Mouse (Mus musculus): ENCODE data around the gene Ralgds. TPM values are rescaled to one million over a fixed set of nuclear protein-coding genes. Genes with fewer than 3 reads are reported as not detected.

Ralgds gene
- polyA plus RNA-seq, 1 experiment from 2014 or later = 63.3 TPM

- no peaks in the 10 kb centered on the region for H3K27me3 ChIP-seq (replicated peaks; ENCODE audit: control insufficient read depth, insufficient read depth, low read length)
- no peak overlapping the region for H3K4me3 ChIP-seq (ENCODE audit: low read depth, low read length)
- H3K36me3 ChIP-seq (ENCODE audit: control insufficient read depth, insufficient read depth, low read length) = peaks cover 10% of the 10 kb centered on the region; the same call in 1 of the 2 replicates
- no peak overlapping the region for H3K9ac ChIP-seq (ENCODE audit: low read length)
- WGBS = 45% methylated on average over 5 of the region's 5 CpGs
- H3K4me1 ChIP-seq (ENCODE audit: control insufficient read depth, insufficient read depth, low read length) = peaks cover 21% of the 10 kb centered on the region
- peak; percentile 63 for DNase-seq (ENCODE audit: low spot score)
- H3K4me2 ChIP-seq (ENCODE audit: low read length) = no peak overlapping the region
- no peaks in the 10 kb centered on the region for H3K9me3 ChIP-seq (replicated peaks; ENCODE audit: control insufficient read depth, low read length)
- H3K27ac ChIP-seq (ENCODE audit: low read depth, low read length) = peak overlapping the region; percentile 44
- ATAC-seq = no peak
Observed at GRCm38 (mm10) chr2:28517206-28517909, 4.4 kb downstream of the Ralgds start.

DNA sequence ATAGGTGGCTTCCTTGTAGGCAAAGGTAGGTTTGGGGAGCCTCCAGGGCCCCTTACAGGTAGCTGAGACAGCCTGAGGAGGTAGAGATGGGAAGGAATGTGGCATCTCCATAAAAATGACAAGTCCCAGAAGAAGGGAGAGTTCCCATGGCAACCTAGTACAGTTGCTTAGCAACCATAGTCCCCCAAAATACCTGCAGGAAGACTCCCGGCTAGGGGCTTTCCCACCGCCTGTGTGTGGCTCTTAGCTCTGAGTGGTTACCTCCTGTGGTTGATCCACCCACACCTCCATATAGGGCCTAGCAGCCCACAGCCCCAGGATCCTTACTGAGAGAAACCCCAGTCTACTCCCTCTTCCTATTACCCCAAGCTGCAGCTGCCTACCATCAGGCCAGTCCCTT is 5.3 kb downstream of the Ralgds start:
- Histone ChIP-seq H3K4me3 (ENCODE audit: low read depth, low read length) (no peak overlapping the region), H3K4me1 (ENCODE audit: control insufficient read depth, insufficient read depth, low read length) (peaks cover 21% of the 10 kb centered on the region), H3K36me3 (ENCODE audit: control insufficient read depth, insufficient read depth, low read length) (peaks cover 10% of the 10 kb centered on the region; the same call in 1 of the 2 replicates), H3K9me3 (replicated peaks; ENCODE audit: control insufficient read depth, low read length) (no peaks in the 10 kb centered on the region), H3K27ac (ENCODE audit: low read depth, low read length) (0 out of 2 replicates have a peak overlapping the region, but pooled peaks have one; percentile 44), H3K4me2 (ENCODE audit: low read length) (no peak overlapping the region), H3K9ac (ENCODE audit: low read length) (no peak overlapping the region), H3K27me3 (replicated peaks; ENCODE audit: control insufficient read depth, insufficient read depth, low read length) (no peaks in the 10 kb centered on the region)
- peak; percentile 64 for DNase-seq (ENCODE audit: low spot score)
- WGBS = 15% methylated on average over 2 of the region's 2 CpGs
- ATAC-seq = no peak

DNA sequence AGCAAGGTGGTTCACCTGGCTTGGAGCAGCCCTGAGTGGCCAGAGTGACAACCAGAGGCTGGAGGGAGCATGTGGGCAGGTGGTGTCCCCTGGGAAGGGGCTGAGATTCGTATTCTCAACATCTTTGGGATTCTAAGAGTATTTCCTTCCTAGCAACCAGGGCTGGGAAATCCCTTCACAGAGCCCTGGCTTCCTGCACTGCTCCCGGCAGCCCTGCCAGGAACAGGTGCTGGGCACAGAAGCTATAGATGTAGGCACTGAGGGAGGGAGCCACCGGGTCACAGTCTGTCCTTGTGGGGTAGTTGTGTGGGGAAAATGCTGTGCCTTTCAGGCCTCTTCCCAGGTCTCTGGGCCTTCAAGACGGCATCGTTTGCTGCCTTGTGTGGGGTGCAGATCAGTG is 7.7 kb downstream of the Ralgds start:
- H3K36me3 ChIP-seq (ENCODE audit: control insufficient read depth, insufficient read depth, low read length) = 0 out of 2 replicates have a peak, but pooled peaks cover 6% of the 10 kb centered on the region
- no peak overlapping the region for H3K27ac ChIP-seq (ENCODE audit: low read depth, low read length)
- no peak overlapping the region for H3K4me3 ChIP-seq (ENCODE audit: low read depth, low read length)
- WGBS = 67% methylated on average over 5 of the region's 5 CpGs
- H3K9me3 ChIP-seq (replicated peaks; ENCODE audit: control insufficient read depth, low read length) = no peaks in the 10 kb centered on the region
- H3K4me2 ChIP-seq (ENCODE audit: low read length) = no peak overlapping the region
- H3K27me3 ChIP-seq (replicated peaks; ENCODE audit: control insufficient read depth, insufficient read depth, low read length) = no peaks in the 10 kb centered on the region
- ATAC-seq (no peak), DNase-seq (ENCODE audit: low spot score) (no peak)
- peaks cover 35% of the 10 kb centered on the region for H3K4me1 ChIP-seq (ENCODE audit: control insufficient read depth, insufficient read depth, low read length)
- H3K9ac ChIP-seq (ENCODE audit: low read length) = no peak overlapping the region

GRCm38 (mm10) chr2:28521571-28522151 is 8.7 kb downstream of the Ralgds start:
- 81% methylated on average over 6 of the region's 6 CpGs for WGBS
- H3K4me3 ChIP-seq (ENCODE audit: low read depth, low read length) = no peak overlapping the region
- H3K9ac ChIP-seq (ENCODE audit: low read length) = no peak overlapping the region
- peak overlapping the region; percentile 21; the same call in 1 of the 2 replicates for H3K27ac ChIP-seq (ENCODE audit: low read depth, low read length)
- 0 out of 2 replicates have a peak, but pooled peaks cover 1% of the 10 kb centered on the region for H3K36me3 ChIP-seq (ENCODE audit: control insufficient read depth, insufficient read depth, low read length)
- DNase-seq (ENCODE audit: low spot score) = no peak
- H3K4me1 ChIP-seq (ENCODE audit: control insufficient read depth, insufficient read depth, low read length) = peaks cover 38% of the 10 kb centered on the region
- ATAC-seq = no peak
- no peaks in the 10 kb centered on the region for H3K27me3 ChIP-seq (replicated peaks; ENCODE audit: control insufficient read depth, insufficient read depth, low read length)
- no peak overlapping the region for H3K4me2 ChIP-seq (ENCODE audit: low read length)
- H3K9me3 ChIP-seq (replicated peaks; ENCODE audit: control insufficient read depth, low read length) = no peaks in the 10 kb centered on the region

DNA sequence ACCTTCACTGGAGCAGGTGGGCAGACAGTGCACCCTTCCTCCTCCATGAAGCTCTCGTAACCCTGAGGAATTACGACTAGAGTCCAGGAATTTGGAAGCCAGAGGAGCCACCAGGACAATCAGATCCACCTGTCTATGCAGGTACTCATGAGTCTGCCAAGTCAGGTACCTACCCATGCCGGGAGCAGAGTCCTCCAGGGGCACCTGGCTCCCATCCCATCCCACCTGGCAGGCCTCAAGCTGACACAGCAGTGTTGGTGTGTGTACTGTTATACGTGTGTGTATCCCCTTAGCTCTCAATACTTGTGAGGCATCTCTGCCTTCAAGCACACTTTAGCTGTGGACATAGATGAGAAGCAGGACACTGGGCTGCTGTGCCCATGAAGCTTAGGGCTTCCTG is 9.2 kb downstream of the Ralgds start:
- Histone ChIP-seq H3K9me3 (replicated peaks; ENCODE audit: control insufficient read depth, low read length) (no peaks in the 10 kb centered on the region), H3K36me3 (ENCODE audit: control insufficient read depth, insufficient read depth, low read length) (no peaks in the 10 kb centered on the region), H3K27me3 (replicated peaks; ENCODE audit: control insufficient read depth, insufficient read depth, low read length) (no peaks in the 10 kb centered on the region), H3K4me3 (ENCODE audit: low read depth, low read length) (no peak overlapping the region), H3K27ac (ENCODE audit: low read depth, low read length) (no peak overlapping the region), H3K9ac (ENCODE audit: low read length) (no peak overlapping the region), H3K4me1 (ENCODE audit: control insufficient read depth, insufficient read depth, low read length) (peaks cover 38% of the 10 kb centered on the region), H3K4me2 (ENCODE audit: low read length) (no peak overlapping the region)
- ATAC-seq = no peak
- no peak for DNase-seq (ENCODE audit: low spot score)
- WGBS = 88% methylated on average over 4 of the region's 4 CpGs

DNA sequence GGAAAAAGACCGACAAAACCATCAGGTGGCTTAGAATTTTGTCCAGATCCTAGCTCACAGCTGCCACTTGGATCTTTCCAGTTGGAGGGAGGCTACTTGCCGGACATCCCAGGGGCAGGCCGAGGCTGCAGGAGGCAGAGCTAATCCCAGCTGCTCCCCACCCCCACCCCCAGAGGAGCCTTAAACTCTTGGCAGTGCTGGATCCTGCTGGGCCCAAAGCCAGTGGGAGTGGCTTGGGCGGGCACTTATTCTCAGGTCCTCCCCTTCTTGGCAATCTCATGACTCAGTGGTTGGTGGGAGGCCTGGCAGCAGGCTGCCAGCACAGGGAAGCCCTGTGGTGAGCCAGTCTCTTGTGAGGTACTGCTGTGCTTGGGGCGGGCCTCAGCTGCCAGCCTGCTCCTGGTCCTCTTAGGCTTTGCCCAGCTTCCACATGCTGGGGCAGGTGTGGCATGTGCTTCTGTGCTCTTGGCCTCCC is 10.8 kb downstream of the Ralgds start:
- peaks cover 27% of the 10 kb centered on the region for H3K4me1 ChIP-seq (ENCODE audit: control insufficient read depth, insufficient read depth, low read length)
- no peaks in the 10 kb centered on the region for H3K27me3 ChIP-seq (replicated peaks; ENCODE audit: control insufficient read depth, insufficient read depth, low read length)
- WGBS = 1% methylated on average over 5 of the region's 5 CpGs
- no peak overlapping the region for H3K9ac ChIP-seq (ENCODE audit: low read length)
- H3K4me2 ChIP-seq (ENCODE audit: low read length) = no peak overlapping the region
- ATAC-seq (peak; percentile 91), DNase-seq (ENCODE audit: low spot score) (peak; percentile 97)
- H3K27ac ChIP-seq (ENCODE audit: low read depth, low read length) = peak overlapping the region; percentile 80
- no peaks in the 10 kb centered on the region for H3K36me3 ChIP-seq (ENCODE audit: control insufficient read depth, insufficient read depth, low read length)
- H3K4me3 ChIP-seq (ENCODE audit: low read depth, low read length) = no peak overlapping the region
- H3K9me3 ChIP-seq (replicated peaks; ENCODE audit: control insufficient read depth, low read length) = no peaks in the 10 kb centered on the region

DNA sequence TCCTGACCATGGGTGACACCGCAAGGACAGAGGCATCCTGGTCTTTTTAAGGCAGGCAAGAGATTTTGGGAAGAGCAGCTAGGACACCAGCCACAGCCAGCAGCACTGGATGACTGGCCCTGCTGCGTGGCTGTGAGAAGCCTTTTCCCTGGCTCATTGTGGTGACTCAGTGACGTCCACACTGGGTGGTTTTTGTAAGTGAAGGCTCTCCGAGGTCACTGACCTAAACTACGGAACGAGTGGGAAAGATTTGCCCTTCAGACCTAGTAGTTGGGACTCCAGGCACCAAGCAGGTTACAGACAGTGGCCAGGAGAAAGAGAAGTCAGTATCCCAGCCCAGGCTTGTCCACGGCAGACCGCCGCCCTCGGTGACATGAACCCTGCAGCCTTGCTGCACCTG is 11.5 kb downstream of the Ralgds start:
- 78% methylated on average over 10 of the region's 10 CpGs for WGBS
- Histone ChIP-seq H3K9ac (ENCODE audit: low read length) (no peak overlapping the region), H3K4me3 (ENCODE audit: low read depth, low read length) (no peak overlapping the region), H3K9me3 (replicated peaks; ENCODE audit: control insufficient read depth, low read length) (no peaks in the 10 kb centered on the region), H3K27me3 (replicated peaks; ENCODE audit: control insufficient read depth, insufficient read depth, low read length) (no peaks in the 10 kb centered on the region), H3K36me3 (ENCODE audit: control insufficient read depth, insufficient read depth, low read length) (no peaks in the 10 kb centered on the region), H3K27ac (ENCODE audit: low read depth, low read length) (peak overlapping the region; percentile 80; the same call in 1 of the 2 replicates), H3K4me1 (ENCODE audit: control insufficient read depth, insufficient read depth, low read length) (peaks cover 27% of the 10 kb centered on the region), H3K4me2 (ENCODE audit: low read length) (no peak overlapping the region)
- DNase-seq (ENCODE audit: low spot score) (no peak), ATAC-seq (no peak)

DNA sequence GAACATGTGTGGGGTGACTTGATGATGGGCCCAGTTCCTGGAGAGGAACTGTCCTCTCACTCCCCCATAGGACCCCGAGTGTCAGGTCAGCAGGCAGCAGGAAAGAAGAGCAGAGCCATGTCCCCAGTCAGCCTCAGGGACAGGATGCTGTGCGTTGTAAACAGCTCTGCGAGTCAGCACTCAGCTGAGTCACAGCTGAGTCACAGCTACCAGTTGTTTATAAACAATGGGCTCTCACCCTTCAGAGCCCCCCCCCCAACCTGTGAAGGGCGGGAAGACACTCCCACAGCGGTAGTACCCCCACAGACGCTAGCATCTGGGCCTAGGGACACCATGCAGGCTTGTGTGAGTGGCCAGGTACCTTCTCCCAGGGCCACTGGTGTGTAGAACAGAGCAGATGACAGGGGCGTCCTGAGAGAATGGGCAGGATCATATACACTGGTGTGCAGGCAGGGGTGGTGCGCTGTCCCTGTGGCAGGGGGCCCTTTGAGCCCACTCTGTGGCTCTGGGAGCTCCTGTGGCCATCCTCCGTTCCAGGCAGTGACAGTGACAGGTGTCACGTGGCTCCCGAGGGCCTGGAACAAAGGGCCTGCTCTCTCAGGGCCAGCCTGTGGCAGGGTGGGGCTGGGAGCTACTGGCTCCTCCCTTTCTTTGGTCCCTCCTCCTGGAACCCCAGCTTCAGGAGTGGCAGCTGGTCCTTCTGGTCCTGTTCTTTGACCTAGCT is 12.5 kb downstream of the Ralgds start:
- Histone ChIP-seq H3K9ac (ENCODE audit: low read length) (peak overlapping the region; percentile 49), H3K36me3 (ENCODE audit: control insufficient read depth, insufficient read depth, low read length) (no peaks in the 10 kb centered on the region), H3K4me2 (ENCODE audit: low read length) (peak overlapping the region; percentile 6; the same call in 1 of the 2 replicates), H3K9me3 (replicated peaks; ENCODE audit: control insufficient read depth, low read length) (no peaks in the 10 kb centered on the region), H3K27ac (ENCODE audit: low read depth, low read length) (peak overlapping the region; percentile 80), H3K27me3 (replicated peaks; ENCODE audit: control insufficient read depth, insufficient read depth, low read length) (no peaks in the 10 kb centered on the region), H3K4me3 (ENCODE audit: low read depth, low read length) (no peak overlapping the region), H3K4me1 (ENCODE audit: control insufficient read depth, insufficient read depth, low read length) (peaks cover 27% of the 10 kb centered on the region)
- DNase-seq (ENCODE audit: low spot score) (peak; percentile 64), ATAC-seq (peak; percentile 49)
- WGBS = 12% methylated on average over 11 of the region's 11 CpGs

All from forebrain, embryonic 14.5 days (tissue).